Mouse (Mus musculus) megakaryocyte, embryonic 14.5 days (primary cell): ENCODE measurements around the gene Vezf1.

Source experiments
- FLI1 ChIP-seq: IDR thresholded peaks from 2 replicates; pipeline ENCODE4 v1.6.1; 2012; ENCODE audit warnings: low read length, inconsistent platforms, mixed read lengths
- GATA1 ChIP-seq: IDR thresholded peaks from 3 replicates; pipeline ENCODE4 v1.6.1; 2012; ENCODE audit warnings: mixed read lengths, low read length, inconsistent platforms, borderline replicate concordance

- TF ChIP-seq GATA1, result no peak
- TF ChIP-seq FLI1, result no peak
Measured at GRCm38 (mm10) chr11:88067586-88068410, at the start of gene Vezf1.
